Mouse (Mus musculus): ENCODE data around the gene Actb.
A peak's percentile ranks its signal among the peaks of the same experiment; 100 is the strongest.

The Actb gene

GRCm38 (mm10) chr5:142906532-142907047 is at the start of gene Actb:
TSS of gene Actb (minus strand) at chr5:142906754.
- DNase-seq (ENCODE audit: low spot score in 2 of 2) = peak; percentile 96 to 98

- DNase-seq (ENCODE audit: low spot score in 2 of 2) = no peak
These were observed 47.1 kb upstream of the Actb start for GRCm38 (mm10) chr5:142953641-142954040.

GRCm38 (mm10) chr5:142950405-142950804 is 43.9 kb upstream of the Actb start:
- no peak for DNase-seq (ENCODE audit: low spot score in 2 of 2)

- DNase-seq (ENCODE audit: low spot score in 2 of 2) = no peak
These were observed 43.0 kb upstream of the Actb start for GRCm38 (mm10) chr5:142949580-142949979.

- no peak for DNase-seq (ENCODE audit: low spot score in 2 of 2)
These were observed 40.9 kb upstream of the Actb start for GRCm38 (mm10) chr5:142947460-142947859.

- DNase-seq (ENCODE audit: low spot score in 2 of 2) = no peak
These were observed 38.6 kb upstream of the Actb start for GRCm38 (mm10) chr5:142944979-142945682.

- no peak for DNase-seq (ENCODE audit: low spot score in 2 of 2)
These were observed 33.8 kb upstream of the Actb start for GRCm38 (mm10) chr5:142940393-142940792.

- peak; percentile 45 to 53 for DNase-seq (ENCODE audit: low spot score in 2 of 2)
These were observed 31.6 kb upstream of the Actb start for GRCm38 (mm10) chr5:142937956-142938727.

GRCm38 (mm10) chr5:142936336-142936719 is 29.8 kb upstream of the Actb start:
- DNase-seq (ENCODE audit: low spot score in 2 of 2) = peak; percentile 69 to 88

GRCm38 (mm10) chr5:142935642-142936335 is 29.2 kb upstream of the Actb start:
- DNase-seq (ENCODE audit: low spot score in 2 of 2) = peak in 1 of 2 experiments; percentile 36

- DNase-seq (ENCODE audit: low spot score in 2 of 2) = no peak
These were observed 26.2 kb upstream of the Actb start for GRCm38 (mm10) chr5:142932731-142933130.

- DNase-seq (ENCODE audit: low spot score in 2 of 2) = peak; percentile 60 to 78
These were observed 25.6 kb upstream of the Actb start for GRCm38 (mm10) chr5:142932084-142932685.

- no peak for DNase-seq (ENCODE audit: low spot score in 2 of 2)
These were observed 24.7 kb upstream of the Actb start for GRCm38 (mm10) chr5:142931241-142931745.

- no peak for DNase-seq (ENCODE audit: low spot score in 2 of 2)
These were observed 22.8 kb upstream of the Actb start for GRCm38 (mm10) chr5:142929400-142929752.

- DNase-seq (ENCODE audit: low spot score in 2 of 2) = peak; percentile 68 to 70
These were observed 22.3 kb upstream of the Actb start for GRCm38 (mm10) chr5:142928749-142929399.

- DNase-seq (ENCODE audit: low spot score in 2 of 2) = no peak
These were observed 20.9 kb upstream of the Actb start for GRCm38 (mm10) chr5:142927341-142927930.

GRCm38 (mm10) chr5:142926940-142927228 is 20.3 kb upstream of the Actb start:
- no peak for DNase-seq (ENCODE audit: low spot score in 2 of 2)

- peak in 1 of 2 experiments; percentile 38 for DNase-seq (ENCODE audit: low spot score in 2 of 2)
These were observed 19.8 kb upstream of the Actb start for GRCm38 (mm10) chr5:142926204-142926939.

- DNase-seq (ENCODE audit: low spot score in 2 of 2) = no peak
These were observed 17.9 kb upstream of the Actb start for GRCm38 (mm10) chr5:142924336-142924959.

GRCm38 (mm10) chr5:142923781-142924180 is 17.2 kb upstream of the Actb start:
- no peak for DNase-seq (ENCODE audit: low spot score in 2 of 2)
